ENCODE assay signal across 11 mouse cellular contexts in the genomic region with DNA sequence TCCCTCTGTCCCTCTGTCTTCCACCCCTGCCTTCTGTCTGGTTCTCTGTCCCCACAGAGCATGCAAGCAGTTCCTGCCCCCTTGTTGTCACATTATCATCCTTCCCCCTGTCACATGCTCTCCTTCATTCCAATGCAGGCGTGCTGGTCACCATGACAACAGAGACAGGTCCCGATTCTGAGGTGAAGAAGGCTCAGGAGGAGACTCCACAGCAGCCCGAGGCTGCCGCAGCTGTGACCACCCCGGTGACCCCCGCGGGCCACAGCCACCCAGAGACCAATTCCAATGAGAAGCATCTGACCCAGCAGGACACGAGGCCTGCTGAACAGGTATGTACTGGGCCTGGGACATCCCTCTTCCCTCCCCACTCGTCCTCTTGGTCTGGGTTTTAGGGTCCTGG. TPM values are rescaled to one million over a fixed set of nuclear protein-coding genes. Genes with fewer than 3 reads are reported as not detected.
DNase-seq lines count a peak whose midpoint lies in the region; ATAC-seq lines count a peak whose summit lies in the region.
"Had no signal": no experiment of that assay in that cellular context is flagged by ENCODE, and none has a peak within 500 bp of the region (broad histone marks: within the 10 kb centered on the region; RNA-seq: fewer than 3 reads in every experiment).

No protein-coding gene starts in this region.

- no peak overlapping the region for H3K4me2 ChIP-seq in forebrain, embryonic 16.5 days (ENCODE audit: low read length)
- no peak overlapping the region for H3K4me2 ChIP-seq in limb, embryonic 12.5 days
- H3K4me2 ChIP-seq in liver, embryonic 12.5 days: peak overlapping the region; percentile 62
- H3K4me2 ChIP-seq in neural tube, embryonic 12.5 days (replicated peaks): no peak overlapping the region

- WGBS in forebrain, embryonic 10.5 days: 41% methylated on average over 9 of the region's 9 CpGs
- 34% methylated on average over 9 of the region's 9 CpGs for WGBS in forebrain, embryonic 16.5 days
- WGBS in limb, embryonic 12.5 days: 52% methylated on average over 9 of the region's 9 CpGs
- 51% methylated on average over 9 of the region's 9 CpGs for WGBS in limb, embryonic 10.5 days
- whole genome bisulfite sequencing in liver, embryonic 12.5 days (ENCODE audit: insufficient replicate concordance): 50% methylated on average over 9 of the region's 9 CpGs
- WGBS in neural tube, embryonic 12.5 days: 37% methylated on average over 9 of the region's 9 CpGs

- H3K27ac ChIP-seq in forebrain, embryonic 10.5 days: peak overlapping the region; percentile 54
- H3K27ac ChIP-seq in forebrain, embryonic 16.5 days (ENCODE audit: low read length): no peak overlapping the region
- 0 out of 2 replicates have a peak overlapping the region, but pooled peaks have one; percentile 23 for H3K27ac ChIP-seq in limb, embryonic 12.5 days
- H3K27ac ChIP-seq in limb, embryonic 10.5 days: no peak overlapping the region
- peak overlapping the region; percentile 98 for H3K27ac ChIP-seq in liver, embryonic 12.5 days
- no peak overlapping the region for H3K27ac ChIP-seq in neural tube, embryonic 12.5 days

- peaks cover 18% of the 10 kb centered on the region for H3K36me3 ChIP-seq in forebrain, embryonic 10.5 days (replicated peaks)
- peaks cover 8% of the 10 kb centered on the region for H3K36me3 ChIP-seq in forebrain, embryonic 16.5 days (ENCODE audit: control insufficient read depth, insufficient read depth)
- peaks cover 42% of the 10 kb centered on the region for H3K36me3 ChIP-seq in limb, embryonic 12.5 days
- peaks cover 11% of the 10 kb centered on the region for H3K36me3 ChIP-seq in limb, embryonic 10.5 days
- 0 out of 2 replicates have a peak, but pooled peaks cover 7% of the 10 kb centered on the region for H3K36me3 ChIP-seq in liver, embryonic 12.5 days
- H3K36me3 ChIP-seq in neural tube, embryonic 12.5 days: peaks cover 29% of the 10 kb centered on the region
- H3K36me3 ChIP-seq: G1E had no signal

- no peaks in the 10 kb centered on the region for H3K9me3 ChIP-seq in forebrain, embryonic 10.5 days
- H3K9me3 ChIP-seq in forebrain, embryonic 16.5 days (ENCODE audit: control insufficient read depth, low read length): no peaks in the 10 kb centered on the region
- no peaks in the 10 kb centered on the region for H3K9me3 ChIP-seq in limb, embryonic 12.5 days
- no peaks in the 10 kb centered on the region for H3K9me3 ChIP-seq in limb, embryonic 10.5 days (replicated peaks)
- no peaks in the 10 kb centered on the region for H3K9me3 ChIP-seq in liver, embryonic 12.5 days (replicated peaks)
- H3K9me3 ChIP-seq in neural tube, embryonic 12.5 days: no peaks in the 10 kb centered on the region
- H3K9me3 ChIP-seq: G1E had no signal

- ATAC-seq in forebrain, embryonic 16.5 days: no peak
- no peak for ATAC-seq in limb, embryonic 12.5 days (ENCODE audit: insufficient number of reproducible peaks, insufficient read depth, low FRiP score, low TSS enrichment, low read depth)
- no peak for ATAC-seq in liver, embryonic 12.5 days
- ATAC-seq in neural tube, embryonic 12.5 days (ENCODE audit: low FRiP score, low read depth): 0 out of 2 replicates have a peak, but pooled peaks have one; percentile 37

- H3K27me3 ChIP-seq in forebrain, embryonic 10.5 days (ENCODE audit: poor library complexity, severe bottlenecking): no peaks in the 10 kb centered on the region
- H3K27me3 ChIP-seq in forebrain, embryonic 16.5 days (replicated peaks; ENCODE audit: control insufficient read depth, insufficient read depth, low read length): no peaks in the 10 kb centered on the region
- H3K27me3 ChIP-seq in limb, embryonic 12.5 days: no peaks in the 10 kb centered on the region
- no peaks in the 10 kb centered on the region for H3K27me3 ChIP-seq in limb, embryonic 10.5 days (ENCODE audit: low read depth, poor library complexity, severe bottlenecking)
- H3K27me3 ChIP-seq in liver, embryonic 12.5 days (replicated peaks): no peaks in the 10 kb centered on the region
- no peaks in the 10 kb centered on the region for H3K27me3 ChIP-seq in neural tube, embryonic 12.5 days (replicated peaks)

- no peak overlapping the region for H3K4me3 ChIP-seq in forebrain, embryonic 10.5 days
- H3K4me3 ChIP-seq in forebrain, embryonic 16.5 days (replicated peaks; ENCODE audit: low read length): no peak overlapping the region
- H3K4me3 ChIP-seq in limb, embryonic 12.5 days (replicated peaks): no peak overlapping the region
- no peak overlapping the region for H3K4me3 ChIP-seq in limb, embryonic 10.5 days
- peak overlapping the region; percentile 31 for H3K4me3 ChIP-seq in liver, embryonic 12.5 days
- no peak overlapping the region for H3K4me3 ChIP-seq in neural tube, embryonic 12.5 days

- DNase-seq in forebrain, embryonic 10.5 days (ENCODE audit: extremely low spot score, low spot score): no peak
- no peak for DNase-seq in limb, embryonic 10.5 days (ENCODE audit: low spot score)
- DNase-seq in testis, postnatal 10 days (ENCODE audit: low spot score): no peak
- DNase-seq in frontal cortex, postnatal 10 days (ENCODE audit: low spot score in 2 of 2): no peak
- DNase-seq: lung, adult 2 months; thymus, postnatal 25 days had no signal

- H3K4me1 ChIP-seq in forebrain, embryonic 10.5 days: peaks cover 43% of the 10 kb centered on the region
- peaks cover 20% of the 10 kb centered on the region for H3K4me1 ChIP-seq in forebrain, embryonic 16.5 days (replicated peaks; ENCODE audit: control insufficient read depth, insufficient read depth, low read length)
- H3K4me1 ChIP-seq in limb, embryonic 12.5 days (replicated peaks): no peaks in the 10 kb centered on the region; the same call in 1 of the 2 replicates
- peaks cover 14% of the 10 kb centered on the region for H3K4me1 ChIP-seq in limb, embryonic 10.5 days
- peaks cover 63% of the 10 kb centered on the region for H3K4me1 ChIP-seq in liver, embryonic 12.5 days
- peaks cover 24% of the 10 kb centered on the region for H3K4me1 ChIP-seq in neural tube, embryonic 12.5 days

- no peak overlapping the region for H3K9ac ChIP-seq in forebrain, embryonic 16.5 days (replicated peaks; ENCODE audit: low read depth, low read length)
- no peak overlapping the region for H3K9ac ChIP-seq in limb, embryonic 12.5 days (replicated peaks)
- peak overlapping the region; percentile 66 for H3K9ac ChIP-seq in liver, embryonic 12.5 days
- no peak overlapping the region for H3K9ac ChIP-seq in neural tube, embryonic 12.5 days

RNA-seq across cellular contexts. Expression of gene Aar2, which starts 53.6 kb away (rescaled TPM):
- 51.6 and 53.4 TPM in 2 replicates for polyA plus RNA-seq in forebrain, embryonic 10.5 days (2016; fragmentation: Nextera tagmentation; extraction: Ambion mirVana)
- polyA plus RNA-seq in forebrain, embryonic 16.5 days (2015; fragmentation: Nextera tagmentation; extraction: Ambion mirVana): 44.4 and 45.9 TPM in 2 replicates
- polyA plus RNA-seq in limb, embryonic 12.5 days (2016; fragmentation: Nextera tagmentation; extraction: Ambion mirVana): 40.5 and 43.4 TPM in 2 replicates
- polyA plus RNA-seq in limb, embryonic 10.5 days (2016; fragmentation: Nextera tagmentation; extraction: Ambion mirVana): 50.0 and 53.6 TPM in 2 replicates
- polyA plus RNA-seq in liver, embryonic 12.5 days (2016; fragmentation: Nextera tagmentation; extraction: Ambion mirVana): 20.9 and 22.6 TPM in 2 replicates
- 42.0 and 44.2 TPM in 2 replicates for polyA plus RNA-seq in neural tube, embryonic 12.5 days (2016; fragmentation: Nextera tagmentation; extraction: Ambion mirVana)

Comparison
In these comparisons a context has a peak if more than half of its experiments do, and no peak if none do; other contexts are left out.
1. H3K27ac ChIP-seq: peak in forebrain, embryonic 10.5 days (single experiment), limb, embryonic 12.5 days (single experiment) and liver, embryonic 12.5 days (single experiment); none in forebrain, embryonic 16.5 days (single experiment), limb, embryonic 10.5 days (single experiment) and neural tube, embryonic 12.5 days (single experiment).